Mouse (Mus musculus): ENCODE data around the gene Zranb3.
"Not testable (repeated sequence)": the region's sequence is repeated elsewhere in the genome, so short reads cannot be mapped to it uniquely, and the experiment has no call there.

The Zranb3 gene

GRCm38 (mm10) chr1:127989387-127989786 lies 113.5 kb downstream of the Zranb3 start:
- no peak for DNase-seq

GRCm38 (mm10) chr1:127988246-127988645 lies 114.6 kb downstream of the Zranb3 start:
- DNase-seq: no peak

GRCm38 (mm10) chr1:127985391-127985790 lies 117.5 kb downstream of the Zranb3 start:
- no peak for DNase-seq

- DNase-seq: no peak
Measured at GRCm38 (mm10) chr1:127983274-127983993, 119.4 kb downstream of the Zranb3 start.

GRCm38 (mm10) chr1:127982268-127982667 lies 120.6 kb downstream of the Zranb3 start:
- DNase-seq: no peak

GRCm38 (mm10) chr1:127980911-127981559 lies 121.8 kb downstream of the Zranb3 start:
- no peak for DNase-seq

GRCm38 (mm10) chr1:127978125-127978524 lies 124.7 kb downstream of the Zranb3 start:
- no peak for DNase-seq

- DNase-seq: no peak
Measured at GRCm38 (mm10) chr1:127976106-127976505, 126.7 kb downstream of the Zranb3 start.

GRCm38 (mm10) chr1:127975676-127976075 lies 127.2 kb downstream of the Zranb3 start:
- no peak for DNase-seq

GRCm38 (mm10) chr1:127974082-127974481 lies 128.8 kb downstream of the Zranb3 start:
- no peak for DNase-seq

GRCm38 (mm10) chr1:127970870-127971269 lies 132.0 kb downstream of the Zranb3 start:
- DNase-seq: no peak

GRCm38 (mm10) chr1:127963326-127963725 lies 139.5 kb downstream of the Zranb3 start:
- DNase-seq: no peak

- no peak for DNase-seq
Measured at GRCm38 (mm10) chr1:127961140-127961539, 141.7 kb downstream of the Zranb3 start.

GRCm38 (mm10) chr1:127959312-127959718 lies 143.5 kb downstream of the Zranb3 start:
- DNase-seq: no peak

- no peak for DNase-seq
Measured at GRCm38 (mm10) chr1:127958801-127959200, 144.0 kb downstream of the Zranb3 start.

- no peak for DNase-seq
Measured at GRCm38 (mm10) chr1:127956524-127956923, 146.3 kb downstream of the Zranb3 start.

GRCm38 (mm10) chr1:127954800-127955199 lies 148.0 kb downstream of the Zranb3 start:
- no peak for DNase-seq

- DNase-seq: not testable (repeated sequence)
Measured at GRCm38 (mm10) chr1:127954198-127954597, 148.6 kb downstream of the Zranb3 start.

GRCm38 (mm10) chr1:127952276-127952675 lies 150.6 kb downstream of the Zranb3 start:
- no peak for DNase-seq

- DNase-seq: no peak
Measured at GRCm38 (mm10) chr1:127948748-127949147, 154.1 kb downstream of the Zranb3 start.

- DNase-seq: no peak
Measured at GRCm38 (mm10) chr1:127946615-127947249, 156.1 kb downstream of the Zranb3 start.

- no peak for DNase-seq
Measured at GRCm38 (mm10) chr1:127945696-127946575, 156.9 kb downstream of the Zranb3 start.

GRCm38 (mm10) chr1:127943516-127943915 lies 159.3 kb downstream of the Zranb3 start:
- DNase-seq: no peak
